Mouse (Mus musculus) right cerebral cortex, postnatal 14 days (tissue): Measurements from ENCODE around the gene Tecpr1.

Source experiments
- DNase-seq: peaks from one replicate; pipeline ENCODE4 v3.0.0; 2022

Tecpr1 gene

GRCm38 (mm10) chr5:144223503-144223862 lies at the start of gene Tecpr1:
TSS of gene Tecpr1 (minus strand) at chr5:144223615.
- DNase-seq: peak; percentile 95

GRCm38 (mm10) chr5:144271772-144272171 lies 48.4 kb upstream of the Tecpr1 start:
- no peak for DNase-seq

GRCm38 (mm10) chr5:144271118-144271517 lies 47.7 kb upstream of the Tecpr1 start:
- DNase-seq: no peak

- no peak for DNase-seq
Observed at GRCm38 (mm10) chr5:144270420-144270819, 47.0 kb upstream of the Tecpr1 start.

GRCm38 (mm10) chr5:144269926-144270325 lies 46.5 kb upstream of the Tecpr1 start:
- DNase-seq: no peak

GRCm38 (mm10) chr5:144267535-144268241 lies 44.3 kb upstream of the Tecpr1 start:
- DNase-seq: peak; percentile 66

- DNase-seq: no peak
Observed at GRCm38 (mm10) chr5:144263496-144263895, 40.1 kb upstream of the Tecpr1 start.

- no peak for DNase-seq
Observed at GRCm38 (mm10) chr5:144263082-144263481, 39.7 kb upstream of the Tecpr1 start.

GRCm38 (mm10) chr5:144261829-144262228 lies 38.4 kb upstream of the Tecpr1 start:
- DNase-seq: no peak

- DNase-seq: no peak
Observed at GRCm38 (mm10) chr5:144261309-144261708, 37.9 kb upstream of the Tecpr1 start.

GRCm38 (mm10) chr5:144260464-144260863 lies 37.0 kb upstream of the Tecpr1 start:
- DNase-seq: no peak

- DNase-seq: no peak
Observed at GRCm38 (mm10) chr5:144259228-144259627, 35.8 kb upstream of the Tecpr1 start.

- no peak for DNase-seq
Observed at GRCm38 (mm10) chr5:144258687-144259086, 35.3 kb upstream of the Tecpr1 start.

GRCm38 (mm10) chr5:144258131-144258611 lies 34.8 kb upstream of the Tecpr1 start:
- no peak for DNase-seq

- DNase-seq: no peak
Observed at GRCm38 (mm10) chr5:144257451-144258110, 34.2 kb upstream of the Tecpr1 start.

- no peak for DNase-seq
Observed at GRCm38 (mm10) chr5:144256888-144257287, 33.5 kb upstream of the Tecpr1 start.

GRCm38 (mm10) chr5:144256541-144256870 lies 33.1 kb upstream of the Tecpr1 start:
- no peak for DNase-seq

- peak; percentile 37 for DNase-seq
Observed at GRCm38 (mm10) chr5:144255632-144256540, 32.5 kb upstream of the Tecpr1 start.

- DNase-seq: peak; percentile 80
Observed at GRCm38 (mm10) chr5:144254811-144255631, 31.6 kb upstream of the Tecpr1 start.

GRCm38 (mm10) chr5:144254122-144254810 lies 30.9 kb upstream of the Tecpr1 start:
- DNase-seq: no peak

GRCm38 (mm10) chr5:144253212-144253611 lies 29.8 kb upstream of the Tecpr1 start:
- DNase-seq: no peak
